Mouse (Mus musculus): ENCODE results near the gene Tcaim.

GRCm38 (mm10) chr9:122863731-122864130 lies 58.4 kb downstream of the Tcaim start:
- TF ChIP-seq POLR2A (IDR thresholded peaks at IDR 0.05; ENCODE audit: extremely low read depth, insufficient read depth, low read length) (no peak), CTCF (IDR thresholded peaks at IDR 0.05; ENCODE audit: low read depth, low read length) (no peak)
